Mouse (Mus musculus) heart, embryonic 16.5 days (tissue): ENCODE measurements at regions not wholly inside any gene's neighbourhood (a gene's known extent, or its start where the extent isn't known, plus 50 kb on each side); places are given as distances from the start of the nearest gene placed in this dataset.
"Not testable (repeated sequence)": the region's sequence is repeated elsewhere in the genome, so short reads cannot be mapped to it uniquely, and the experiment has no call there.

Experiments used
- ATAC-seq: fragments of 200-750 bp; cut with Nextera tagmentation; replicated peaks from 2 replicates; pipeline ENCODE4 v1.8.0; 2017; ENCODE audit warnings: moderate number of reproducible peaks; ENCODE audit not compliant: insufficient read depth, low FRiP score; ENCODE audit errors: extremely low read depth
- H3K27ac ChIP-seq: fragments of 300-500 bp; sonication (generic); 2 replicates; pipeline ENCODE4 v1.5.1; 2014; ENCODE audit warnings: mild to moderate bottlenecking, low read length, control low read depth, moderate library complexity
- H3K27me3 ChIP-seq: fragments of 300-500 bp; sonication (generic); 2 replicates; pipeline ENCODE4 v1.6.1; 2014; ENCODE audit warnings: low read length, mixed read lengths; ENCODE audit not compliant: control insufficient read depth, insufficient read depth
- H3K36me3 ChIP-seq: fragments of 300-500 bp; sonication (generic); 2 replicates; pipeline ENCODE4 v1.6.1; 2014; ENCODE audit not compliant: control insufficient read depth, insufficient read depth
- H3K4me1 ChIP-seq: fragments of 300-500 bp; sonication (generic); 2 replicates; pipeline ENCODE4 v1.6.1; 2014; ENCODE audit warnings: low read length, mixed read lengths; ENCODE audit not compliant: control insufficient read depth, insufficient read depth
- H3K4me2 ChIP-seq: fragments of 300-500 bp; sonication (generic); 2 replicates; pipeline ENCODE4 v1.6.1; 2014; ENCODE audit warnings: low read depth, mild to moderate bottlenecking, control low read depth, low read length
- H3K4me3 ChIP-seq: fragments of 300-500 bp; sonication (generic); 2 replicates; pipeline ENCODE4 v1.5.1; 2014; ENCODE audit warnings: mild to moderate bottlenecking, control low read depth, low read length
- H3K9ac ChIP-seq: fragments of 300-500 bp; sonication (generic); 2 replicates; pipeline ENCODE4 v1.6.1; 2014; ENCODE audit warnings: low read length, control low read depth
- H3K9me3 ChIP-seq: fragments of 300-500 bp; sonication (generic); replicated peaks from 2 replicates; pipeline ENCODE4 v1.6.1; 2016; ENCODE audit warnings: low read length; ENCODE audit not compliant: control insufficient read depth
- WGBS: fragments of 180-500 bp; shearing (Covaris S2); extraction: QIAGEN DNeasy Blood & Tissue Kit; methylation state at CpG from one replicate; pipeline ENCODE4 v1.1.7; 2014; 5-methylcytosine and 5-hydroxymethylcytosine counted together

- no peak for ATAC-seq
- WGBS: 86% methylated on average over 4 of the region's 4 CpGs
- Histone ChIP-seq H3K4me1 (no peaks in the 10 kb centered on the region), H3K27ac (no peak overlapping the region), H3K4me3 (no peak overlapping the region), H3K9me3 (no peaks in the 10 kb centered on the region), H3K36me3 (no peaks in the 10 kb centered on the region), H3K27me3 (no peaks in the 10 kb centered on the region), H3K9ac (no peak overlapping the region), H3K4me2 (no peak overlapping the region)
Observed at GRCm38 (mm10) chr2:10658317-10658716, 288.0 kb downstream of the Sfmbt2 start.

- not testable (repeated sequence) for H3K27ac ChIP-seq, ATAC-seq, H3K36me3 ChIP-seq, H3K4me1 ChIP-seq, H3K4me3 ChIP-seq, H3K9me3 ChIP-seq, H3K9ac ChIP-seq, H3K27me3 ChIP-seq, H3K4me2 ChIP-seq
- WGBS: 65% methylated on average over 1 of the region's 1 CpGs
Observed at GRCm38 (mm10) chr2:10667915-10668314, 297.6 kb downstream of the Sfmbt2 start.

- Histone ChIP-seq H3K36me3 (no peaks in the 10 kb centered on the region), H3K27me3 (no peaks in the 10 kb centered on the region), H3K9me3 (no peaks in the 10 kb centered on the region), H3K4me2 (no peak overlapping the region), H3K4me3 (no peak overlapping the region), H3K9ac (no peak overlapping the region), H3K27ac (no peak overlapping the region), H3K4me1 (peaks cover 7% of the 10 kb centered on the region)
- 59% methylated on average over 7 of the region's 7 CpGs for WGBS
- no peak for ATAC-seq
Observed at GRCm38 (mm10) chr2:10670423-10671298, 300.4 kb downstream of the Sfmbt2 start.

- H3K27ac ChIP-seq: no peak overlapping the region
- no peak overlapping the region for H3K4me2 ChIP-seq
- H3K9me3 ChIP-seq: no peaks in the 10 kb centered on the region
- no peaks in the 10 kb centered on the region for H3K36me3 ChIP-seq
- peaks cover 7% of the 10 kb centered on the region for H3K4me1 ChIP-seq
- H3K27me3 ChIP-seq: no peaks in the 10 kb centered on the region
- no peak for ATAC-seq
- H3K4me3 ChIP-seq: no peak overlapping the region
- WGBS: 76% methylated on average over 2 of the region's 2 CpGs
- H3K9ac ChIP-seq: no peak overlapping the region
Observed at GRCm38 (mm10) chr2:10671299-10671632, 301.0 kb downstream of the Sfmbt2 start.

- no peak overlapping the region for H3K27ac ChIP-seq
- 66% methylated on average over 4 of the region's 4 CpGs for WGBS
- no peaks in the 10 kb centered on the region for H3K27me3 ChIP-seq
- no peak overlapping the region for H3K9ac ChIP-seq
- H3K36me3 ChIP-seq: no peaks in the 10 kb centered on the region
- H3K9me3 ChIP-seq: no peaks in the 10 kb centered on the region
- H3K4me1 ChIP-seq: peaks cover 7% of the 10 kb centered on the region
- ATAC-seq: no peak
- H3K4me3 ChIP-seq: no peak overlapping the region
- no peak overlapping the region for H3K4me2 ChIP-seq
Observed at GRCm38 (mm10) chr2:10672196-10672595, 301.9 kb downstream of the Sfmbt2 start.

GRCm38 (mm10) chr2:10674738-10675349 is 304.5 kb downstream of the Sfmbt2 start:
- Histone ChIP-seq H3K4me3 (no peak overlapping the region), H3K4me2 (no peak overlapping the region), H3K27me3 (no peaks in the 10 kb centered on the region), H3K36me3 (no peaks in the 10 kb centered on the region), H3K9me3 (no peaks in the 10 kb centered on the region), H3K9ac (no peak overlapping the region), H3K27ac (no peak overlapping the region), H3K4me1 (peaks cover 7% of the 10 kb centered on the region)
- no peak for ATAC-seq
- WGBS: 19% methylated on average over 6 of the region's 6 CpGs

GRCm38 (mm10) chr2:10701459-10701858 is 331.1 kb downstream of the Sfmbt2 start:
- WGBS: 54% methylated on average over 10 of the region's 10 CpGs
- no peaks in the 10 kb centered on the region for H3K36me3 ChIP-seq
- no peak for ATAC-seq

GRCm38 (mm10) chr2:10718366-10718765 is 348.1 kb downstream of the Sfmbt2 start:
- H3K27ac ChIP-seq: no peak overlapping the region
- no peak for ATAC-seq
- no peak overlapping the region for H3K4me2 ChIP-seq
- H3K4me1 ChIP-seq: no peaks in the 10 kb centered on the region
- 67% methylated on average over 5 of the region's 5 CpGs for WGBS
- no peaks in the 10 kb centered on the region for H3K9me3 ChIP-seq
- H3K36me3 ChIP-seq: no peaks in the 10 kb centered on the region
- H3K4me3 ChIP-seq: no peak overlapping the region
- no peak overlapping the region for H3K9ac ChIP-seq
- no peaks in the 10 kb centered on the region for H3K27me3 ChIP-seq

More at GRCm38 (mm10) chr2:10701459-10701858, 331.1 kb downstream of the Sfmbt2 start:
- Histone ChIP-seq H3K9me3 (no peaks in the 10 kb centered on the region), H3K4me3 (no peak overlapping the region), H3K27me3 (no peaks in the 10 kb centered on the region), H3K9ac (no peak overlapping the region), H3K27ac (no peak overlapping the region), H3K4me2 (no peak overlapping the region), H3K4me1 (no peaks in the 10 kb centered on the region)

- H3K9ac ChIP-seq, H3K27ac ChIP-seq, H3K36me3 ChIP-seq, H3K4me3 ChIP-seq, H3K9me3 ChIP-seq, ATAC-seq, H3K4me1 ChIP-seq, H3K27me3 ChIP-seq, H3K4me2 ChIP-seq: not testable (repeated sequence)
- 86% methylated on average over 5 of the region's 5 CpGs for WGBS
Observed at GRCm38 (mm10) chr2:10734337-10734736, 364.0 kb downstream of the Sfmbt2 start.
